Mouse (Mus musculus): ENCODE measurements around the gene Cox8b.

DNA sequence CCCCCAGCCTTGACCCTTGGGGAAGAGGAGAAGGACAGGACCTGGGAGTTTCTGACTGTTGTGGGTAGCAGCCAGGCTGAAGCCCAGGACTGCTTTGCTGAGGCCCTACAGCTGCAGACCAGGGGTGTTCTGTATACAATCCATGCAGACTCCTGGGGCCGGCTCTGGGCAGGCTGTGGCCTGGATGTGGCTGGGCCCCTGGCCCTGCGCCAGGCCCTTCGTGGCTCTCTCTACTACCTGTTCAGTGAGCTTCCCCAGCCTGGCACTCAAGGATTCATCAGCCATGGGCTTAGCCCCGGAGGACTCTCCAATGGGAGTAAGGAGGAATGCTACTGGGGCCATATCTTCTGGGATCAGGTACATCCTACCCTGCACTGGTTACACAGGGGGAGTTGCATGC lies 43.1 kb upstream of the Cox8b start:
- TF ChIP-seq HCFC1 (IDR thresholded peaks at IDR 0.05; ENCODE audit: low read depth, low read length), result no peak
- no peak for TF ChIP-seq GABPA (IDR thresholded peaks at IDR 0.05; ENCODE audit: insufficient replicate concordance, low read depth, low read length)
- no peak for TF ChIP-seq KAT2A (IDR thresholded peaks at IDR 0.05; ENCODE audit: insufficient replicate concordance, low read length)
- TF ChIP-seq CTCF (conservative IDR thresholded peaks at IDR 0.05 in 1 of 2, IDR thresholded peaks at IDR 0.05 in 1 of 2; ENCODE audit: low read depth in 2 of 2, low read length in 2 of 2), result no peak
- no peak for TF ChIP-seq POLR2A (IDR thresholded peaks at IDR 0.05; ENCODE audit: low read depth, low read length)
- no peak for TF ChIP-seq MYC (IDR thresholded peaks at IDR 0.05; ENCODE audit: low read depth, low read length)
- TF ChIP-seq E2F4 (IDR thresholded peaks at IDR 0.05; ENCODE audit: insufficient replicate concordance, low read depth, low read length), result no peak
- no peak for TF ChIP-seq TCF12 (IDR thresholded peaks at IDR 0.05; ENCODE audit: low read depth, low read length)
- TF ChIP-seq MAX (IDR thresholded peaks at IDR 0.05; ENCODE audit: low read length), result no peak
- no peak for TF ChIP-seq UBTF (IDR thresholded peaks at IDR 0.05; ENCODE audit: low read depth, low read length)
- TF ChIP-seq PAX5 (IDR thresholded peaks at IDR 0.05; ENCODE audit: low read length), result no peak
- TF ChIP-seq JUN (IDR thresholded peaks at IDR 0.05; ENCODE audit: insufficient read depth, low read depth, low read length), result no peak
- TF ChIP-seq EP300 (IDR thresholded peaks at IDR 0.05; ENCODE audit: low read length), result no peak

Measured in CH12.LX (cell line).